Mouse (Mus musculus): ENCODE measurements around the gene Med19. TPM values are rescaled to one million over a fixed set of nuclear protein-coding genes. Genes with fewer than 3 reads are reported as not detected.
"Not testable (repeated sequence)": the region's sequence is repeated elsewhere in the genome, so short reads cannot be mapped to it uniquely, and the experiment has no call there.

The Med19 gene
- total RNA-seq, 4 experiments from 2014 or later = 11.5 to 13.4 (median 12.8) TPM

DNA sequence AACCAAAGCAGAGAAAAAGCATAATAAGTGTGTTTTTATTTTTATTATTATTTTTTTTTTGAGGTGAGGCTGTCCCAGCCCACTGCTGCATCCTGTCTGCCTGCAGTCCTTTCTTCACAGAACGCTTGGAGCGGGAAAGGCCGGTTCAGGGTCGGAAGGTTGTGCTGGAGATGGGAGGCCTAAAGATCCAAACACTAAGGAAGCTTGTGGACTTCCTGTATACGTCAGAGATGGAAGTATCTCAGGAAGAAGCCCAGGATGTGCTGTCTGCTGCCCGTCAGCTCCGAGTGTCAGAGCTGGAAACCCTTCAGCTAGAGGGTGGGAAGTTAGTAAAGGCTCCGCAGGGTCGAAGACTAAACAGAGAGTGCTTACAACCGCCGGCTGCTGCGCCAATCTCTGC lies 12.1 kb upstream of the Med19 start:
- DNase-seq (ENCODE audit: low spot score) = no peak

DNA sequence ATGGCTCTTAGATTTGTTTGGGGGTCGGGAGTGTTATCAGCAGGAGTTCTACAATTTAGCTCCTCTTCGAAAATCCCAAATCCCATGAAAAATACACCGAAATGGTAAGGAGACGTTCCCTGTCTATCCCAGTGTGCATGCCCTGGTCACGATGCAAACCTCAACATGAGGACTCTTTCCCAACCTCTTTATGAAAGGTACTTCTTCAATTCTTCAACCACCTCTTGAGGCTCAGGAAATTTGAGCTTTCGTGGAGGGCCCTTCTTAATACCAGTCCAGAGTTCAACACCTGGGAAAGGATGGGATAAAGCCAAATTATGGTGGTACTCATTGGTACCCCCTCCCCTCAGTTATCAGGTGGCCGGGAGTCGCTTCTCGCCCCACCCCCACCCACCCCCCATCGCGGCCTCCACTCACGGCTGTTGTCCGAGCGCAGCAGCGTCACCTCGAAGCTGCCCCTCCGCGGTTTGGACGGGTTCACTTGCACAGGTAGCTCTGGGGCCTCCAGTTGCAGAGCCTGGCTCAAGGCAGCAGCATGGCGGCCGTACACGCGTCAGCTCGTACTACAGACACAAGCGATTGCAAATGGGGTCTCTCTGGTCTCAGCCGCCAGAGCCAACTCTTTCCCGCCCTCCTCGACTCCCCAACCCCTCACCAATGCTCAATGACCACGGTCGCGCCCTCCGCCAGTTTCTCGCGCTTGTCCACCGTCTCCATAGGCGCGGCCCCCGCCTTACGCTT lies 8.2 kb upstream of the Med19 start:
- no peak for DNase-seq (ENCODE audit: low spot score)

DNA sequence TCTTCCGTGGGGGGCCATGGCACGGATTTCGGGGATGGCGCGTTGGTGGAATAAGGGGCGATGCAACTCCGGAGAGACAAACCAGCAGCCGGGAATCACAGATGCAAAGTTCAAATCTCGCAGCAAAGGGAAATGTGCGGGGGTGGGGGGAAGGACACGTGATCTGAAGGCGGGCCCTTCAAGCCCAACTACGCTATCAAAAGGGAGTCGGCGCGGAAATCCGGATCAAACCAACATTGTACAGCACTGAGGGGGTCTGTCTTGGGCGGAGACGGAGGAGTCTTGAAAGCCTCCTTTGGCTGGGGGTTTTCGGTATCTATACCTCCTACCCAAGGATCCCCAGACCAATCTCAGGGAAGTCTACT lies 7.7 kb upstream of the Med19 start, which contains the start of gene Selenoh:
TSS of gene Selenoh (minus strand) at position 202 of the 365 bp plus-strand sequence.
- peak; percentile 86 for DNase-seq (ENCODE audit: low spot score)

DNA sequence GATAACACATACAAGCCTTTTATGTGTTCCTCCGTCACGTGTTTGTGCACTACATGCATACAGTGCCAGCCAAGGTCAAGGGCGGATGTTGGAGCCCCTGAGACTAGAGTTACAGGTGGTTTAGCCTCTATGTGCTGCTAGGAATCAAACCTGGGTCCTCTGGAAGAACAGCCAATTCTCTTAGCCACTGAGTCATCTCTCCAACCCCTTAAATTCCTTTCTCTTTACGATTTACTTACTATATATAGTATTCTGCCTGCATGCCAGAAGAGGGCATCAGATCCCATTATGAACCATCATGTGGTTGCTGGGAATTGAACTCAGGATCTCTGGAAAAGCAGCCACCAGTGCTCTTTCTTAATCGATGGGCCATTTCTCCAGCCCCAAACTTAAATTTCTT lies 6.7 kb upstream of the Med19 start:
- not testable (repeated sequence) for DNase-seq (ENCODE audit: low spot score)

DNA sequence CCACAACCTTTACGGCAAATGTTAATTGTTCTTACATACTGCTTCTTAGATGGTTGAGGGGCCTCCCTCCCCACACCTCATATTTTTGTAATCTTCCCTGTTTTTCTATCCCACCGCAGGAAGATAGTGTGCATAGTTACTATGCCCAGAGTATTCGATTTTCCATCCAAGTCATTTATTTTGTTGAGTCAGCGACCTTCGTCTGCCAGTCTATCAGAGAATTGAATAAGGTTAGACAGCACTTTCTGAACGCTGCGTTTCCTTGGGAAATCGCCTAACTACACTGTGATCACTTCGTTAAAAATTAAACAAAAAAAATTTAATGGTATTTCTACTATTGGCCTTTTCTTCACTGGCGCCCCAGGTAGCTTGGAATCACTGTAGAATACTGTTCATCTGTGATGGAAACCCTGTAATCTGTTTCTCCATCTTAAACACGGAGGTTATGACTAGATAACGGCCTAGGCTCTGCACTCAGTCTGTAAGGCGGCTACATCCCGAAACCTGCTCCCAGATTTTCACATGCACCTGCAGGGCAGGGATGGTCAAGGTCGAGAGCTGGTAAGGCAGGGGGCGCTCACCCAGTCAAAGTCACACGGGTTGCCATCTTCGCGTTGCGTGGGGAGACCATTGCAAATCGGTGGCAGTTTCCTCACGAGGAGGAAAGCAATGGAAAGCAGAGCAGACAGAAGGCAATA lies 783 bp upstream of the Med19 start:
- no peak for DNase-seq (ENCODE audit: low spot score)

DNA sequence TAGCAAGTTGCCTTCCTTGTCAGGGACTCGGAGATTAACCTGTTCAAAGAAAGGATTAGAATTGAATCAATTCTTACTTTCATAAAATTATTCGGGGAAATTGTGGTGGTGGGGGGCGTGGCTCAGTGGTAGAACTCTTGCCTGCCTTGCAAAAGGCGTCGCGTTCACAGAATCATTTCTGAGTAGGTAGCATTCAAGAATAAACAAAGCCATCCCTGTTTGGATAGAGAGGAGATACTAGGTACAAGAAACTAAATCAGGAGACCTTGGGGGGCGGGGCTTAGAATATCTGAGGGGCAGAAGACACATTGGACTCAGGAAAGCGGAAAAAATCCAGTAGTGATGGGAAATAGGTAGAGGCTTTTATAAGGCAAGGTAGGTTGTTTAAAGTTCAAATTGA lies 814 bp downstream of the Med19 start, which contains the start of gene Tmx2:
TSS of gene Tmx2 (minus strand) at position 125 of the 400 bp plus-strand sequence.
- no peak for DNase-seq (ENCODE audit: low spot score)

DNA sequence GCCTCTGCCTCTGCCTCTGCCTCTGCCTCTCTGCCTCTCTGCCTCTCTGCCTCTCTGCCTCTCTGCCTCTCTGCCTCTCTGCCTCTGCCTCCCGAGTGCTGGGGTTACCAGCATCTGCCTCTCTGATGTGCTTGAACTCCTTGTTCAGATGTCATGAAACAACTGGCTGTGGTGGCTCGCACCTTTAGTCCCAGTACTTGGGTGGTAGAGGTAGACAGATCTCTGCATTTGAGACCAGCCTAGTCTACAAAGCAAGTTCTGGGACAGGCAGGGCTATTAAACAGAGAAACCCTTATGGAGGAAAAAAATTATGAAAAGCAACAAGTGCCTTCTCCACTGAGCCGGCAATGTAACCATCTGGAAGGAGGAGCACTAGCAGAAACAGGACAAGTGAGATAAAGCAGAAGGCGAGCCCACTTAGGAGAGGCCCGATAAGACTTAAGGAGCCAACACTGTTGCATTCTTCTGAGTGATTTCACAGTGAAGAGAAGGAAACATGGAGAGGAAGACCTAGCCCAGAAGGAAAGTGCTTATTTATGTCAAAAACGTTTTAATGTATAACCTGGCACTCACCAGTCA lies 4.5 kb downstream of the Med19 start:
- DNase-seq (ENCODE audit: low spot score) = no peak

DNA sequence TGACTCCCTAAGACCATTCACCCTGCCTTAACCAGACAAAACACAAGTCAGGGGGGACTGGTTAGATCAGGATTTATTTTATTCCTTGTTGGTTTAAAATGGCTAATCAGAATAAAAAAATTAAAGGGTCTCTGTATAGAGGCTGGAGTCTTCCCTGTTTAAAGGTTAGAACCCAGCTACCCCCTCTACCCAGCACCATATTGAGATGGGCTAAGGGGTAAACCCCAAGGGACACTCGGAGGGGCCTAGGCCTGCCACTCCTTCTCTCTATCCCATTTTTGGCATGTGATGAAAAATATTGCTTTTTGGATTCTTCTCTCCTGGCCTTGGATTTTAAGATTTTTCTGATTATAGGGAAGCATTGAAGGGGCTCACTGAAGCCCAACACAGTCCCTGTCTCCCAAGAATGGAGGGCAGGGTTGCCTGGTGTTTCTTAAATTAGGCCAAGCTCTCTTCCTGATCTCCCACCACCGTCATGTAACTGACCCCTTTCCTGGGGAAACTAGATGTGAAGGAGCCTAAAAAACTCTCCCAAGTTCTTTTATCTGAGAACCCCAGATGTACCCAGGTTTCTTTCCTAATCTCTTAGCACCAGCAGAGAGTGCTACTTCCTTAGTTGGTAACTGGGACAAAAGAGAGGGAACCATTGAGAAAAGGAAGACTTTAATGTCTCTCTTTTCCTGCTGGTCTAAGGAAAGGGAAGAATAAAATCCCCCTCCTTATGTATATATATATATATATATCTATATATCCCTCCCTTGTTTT lies 10.1 kb downstream of the Med19 start:
- DNase-seq (ENCODE audit: low spot score) = no peak

DNA sequence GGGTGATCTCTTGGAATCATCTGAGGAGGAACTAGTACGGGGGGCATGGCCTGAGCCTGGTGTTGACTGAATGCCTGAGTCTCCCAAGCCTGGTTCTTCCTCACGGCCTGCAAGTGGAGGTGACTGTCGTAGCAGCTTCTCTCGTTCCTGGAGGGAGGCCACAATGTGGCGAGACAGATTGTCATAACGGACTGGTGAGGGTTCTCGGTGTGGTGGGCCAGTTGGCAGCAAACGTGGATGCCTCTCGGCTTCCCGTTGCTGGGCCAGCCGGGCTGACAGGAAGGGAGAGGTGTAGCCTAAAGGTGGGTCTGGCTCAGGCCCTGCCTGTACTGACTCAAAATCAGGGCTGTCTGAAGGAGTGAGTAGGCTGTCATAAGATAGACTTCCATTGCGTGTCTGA lies 11.8 kb downstream of the Med19 start:
- no peak for DNase-seq (ENCODE audit: low spot score)

DNA sequence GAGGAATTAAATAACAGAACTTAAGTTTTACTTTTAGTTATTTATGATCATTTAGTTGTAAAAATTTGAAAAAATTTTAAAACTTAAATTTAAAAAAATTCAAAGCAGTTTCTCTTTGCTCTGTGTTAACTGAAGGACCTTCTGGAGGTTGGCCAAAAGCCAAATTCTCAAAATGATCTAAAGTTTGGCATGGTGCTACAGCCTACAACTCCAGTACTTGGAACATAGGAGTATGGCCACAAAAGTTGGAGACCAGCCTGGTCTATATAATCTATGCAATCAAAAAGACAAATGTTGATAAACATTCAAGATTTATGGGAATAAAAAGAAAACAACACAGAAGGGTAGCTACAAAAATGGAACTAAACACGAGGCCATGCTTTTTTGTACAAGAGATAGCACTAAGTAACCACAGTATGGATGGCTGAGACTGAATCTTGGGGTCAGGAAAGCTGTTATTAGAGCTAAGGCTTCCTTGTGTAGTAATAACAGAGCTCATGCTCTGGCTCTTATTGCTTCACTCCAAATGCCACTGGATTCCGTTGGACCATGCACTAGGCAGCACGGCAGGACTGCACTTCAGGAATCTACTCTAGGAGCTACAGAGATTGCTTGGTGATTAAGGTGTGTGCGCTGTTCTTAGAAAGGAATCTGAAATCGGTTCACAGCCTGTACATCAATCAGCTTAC lies 16.9 kb downstream of the Med19 start:
- DNase-seq (ENCODE audit: low spot score) = no peak

DNA sequence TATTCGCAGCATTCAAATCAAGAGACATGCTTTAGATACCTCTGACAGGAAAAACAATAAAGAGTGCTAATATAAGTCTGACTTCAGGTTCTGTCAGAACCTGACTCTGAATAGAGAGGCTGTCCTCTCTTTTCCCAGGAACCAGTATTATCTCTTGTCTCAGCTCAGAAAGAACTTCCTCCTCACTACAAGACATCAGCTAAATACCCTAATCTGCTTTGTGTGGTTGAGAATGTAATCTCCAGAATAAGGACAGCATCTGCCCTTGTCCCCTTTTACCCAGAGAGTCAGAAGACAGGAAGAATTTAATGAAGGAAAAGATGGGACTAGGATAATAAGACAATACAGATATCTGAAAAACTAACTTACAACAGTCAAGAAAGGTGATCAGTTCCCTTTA lies 25.3 kb downstream of the Med19 start:
- no peak for DNase-seq (ENCODE audit: low spot score)

DNA sequence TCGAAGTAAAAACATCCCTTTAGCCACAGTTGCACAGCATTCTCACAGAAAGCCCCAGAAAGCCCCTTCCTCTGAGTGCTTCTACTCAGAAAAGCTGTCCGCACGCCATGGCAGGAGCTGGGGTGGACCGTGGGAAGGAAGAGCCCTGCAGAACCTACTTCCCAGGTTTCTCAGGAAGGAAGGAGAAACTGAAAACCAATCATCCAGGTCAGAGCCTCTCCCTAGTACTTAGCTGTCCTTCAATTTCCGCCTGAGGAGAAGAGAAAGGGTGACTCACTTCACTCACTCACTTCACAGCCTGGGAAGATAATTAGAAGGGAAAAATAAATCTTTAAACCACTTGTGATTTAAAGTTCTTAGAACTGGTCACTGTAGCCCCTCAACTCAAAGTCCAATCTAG lies 26.1 kb downstream of the Med19 start:
- no peak for DNase-seq (ENCODE audit: low spot score)

DNA sequence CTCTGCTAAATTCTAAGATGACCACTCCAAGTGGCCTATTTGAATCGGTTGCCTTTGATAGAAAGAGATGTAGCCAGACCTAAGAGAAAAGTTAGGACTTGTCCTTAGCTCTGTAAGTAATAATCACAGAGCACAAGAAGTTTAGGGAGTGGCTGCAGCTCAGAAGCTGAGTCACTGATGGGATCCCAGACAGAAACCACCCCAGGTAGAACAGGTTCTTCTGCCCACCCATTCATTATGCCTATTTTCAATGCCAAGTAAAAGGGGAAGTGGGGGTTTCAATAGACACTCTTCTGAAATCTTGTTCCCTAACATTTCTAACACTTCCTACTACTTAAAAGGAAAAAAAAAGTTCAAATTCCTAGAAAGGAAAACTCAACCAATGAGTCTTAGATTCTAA lies 27.1 kb downstream of the Med19 start:
- no peak for DNase-seq (ENCODE audit: low spot score)

DNA sequence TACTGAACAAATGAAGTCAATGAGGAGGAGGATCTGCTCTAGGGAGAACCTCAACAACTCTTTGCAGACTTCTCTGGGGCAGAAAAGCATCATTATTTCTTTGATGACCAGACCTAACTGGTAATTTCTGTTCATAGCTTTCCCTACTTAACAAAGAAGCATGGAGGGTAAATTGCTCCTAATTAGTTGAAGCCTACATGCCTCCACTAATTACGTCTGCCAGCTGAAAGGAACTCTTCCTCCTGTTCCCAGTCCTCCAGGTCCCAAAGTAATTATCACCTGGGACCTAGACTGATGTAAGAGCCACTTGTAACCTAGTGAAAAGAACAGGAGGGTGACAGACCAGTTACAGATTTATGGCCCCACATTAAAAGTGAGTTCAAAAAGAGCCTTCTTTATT lies 29.3 kb downstream of the Med19 start:
- DNase-seq (ENCODE audit: low spot score) = no peak

DNA sequence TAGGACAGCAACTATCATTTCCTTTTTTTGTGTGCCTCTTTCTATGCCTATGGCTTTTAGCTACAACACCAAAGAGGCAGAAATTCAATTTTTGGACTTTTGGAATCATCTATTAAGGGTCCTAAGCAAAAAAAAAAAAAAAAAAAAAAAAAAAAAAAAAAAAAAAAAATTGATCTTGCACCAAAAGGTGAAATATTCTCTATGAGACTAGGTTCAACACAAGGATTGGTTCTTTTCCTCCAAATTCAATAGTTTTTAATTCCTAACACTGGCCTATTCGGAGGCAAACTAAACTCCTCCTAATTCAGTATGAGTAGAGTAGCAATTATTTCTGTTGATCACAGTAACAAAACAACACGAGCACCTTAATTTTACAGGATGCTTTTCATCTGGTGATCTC lies 33.7 kb downstream of the Med19 start:
- no peak for DNase-seq (ENCODE audit: low spot score)

DNA sequence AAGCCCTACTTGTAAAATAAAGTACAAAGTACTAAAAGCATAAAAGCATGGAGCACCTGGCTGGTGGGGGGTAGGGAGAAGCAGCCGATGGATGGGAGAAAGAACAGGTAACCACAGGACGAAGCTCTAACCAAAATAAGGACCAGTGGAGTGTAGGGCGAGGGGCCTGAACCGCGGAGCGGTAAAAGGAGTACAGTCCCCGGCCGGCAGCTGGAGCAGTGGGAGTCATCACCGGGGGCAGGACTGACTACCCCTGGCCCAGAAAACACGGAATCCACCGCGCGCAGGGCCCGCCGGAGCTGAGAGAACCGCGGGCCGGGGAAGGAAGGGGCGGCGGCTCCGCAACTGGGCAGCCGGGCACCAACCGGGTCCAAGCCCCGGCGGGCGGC lies 36.2 kb downstream of the Med19 start:
- peak; percentile 27 for DNase-seq (ENCODE audit: low spot score)

DNA sequence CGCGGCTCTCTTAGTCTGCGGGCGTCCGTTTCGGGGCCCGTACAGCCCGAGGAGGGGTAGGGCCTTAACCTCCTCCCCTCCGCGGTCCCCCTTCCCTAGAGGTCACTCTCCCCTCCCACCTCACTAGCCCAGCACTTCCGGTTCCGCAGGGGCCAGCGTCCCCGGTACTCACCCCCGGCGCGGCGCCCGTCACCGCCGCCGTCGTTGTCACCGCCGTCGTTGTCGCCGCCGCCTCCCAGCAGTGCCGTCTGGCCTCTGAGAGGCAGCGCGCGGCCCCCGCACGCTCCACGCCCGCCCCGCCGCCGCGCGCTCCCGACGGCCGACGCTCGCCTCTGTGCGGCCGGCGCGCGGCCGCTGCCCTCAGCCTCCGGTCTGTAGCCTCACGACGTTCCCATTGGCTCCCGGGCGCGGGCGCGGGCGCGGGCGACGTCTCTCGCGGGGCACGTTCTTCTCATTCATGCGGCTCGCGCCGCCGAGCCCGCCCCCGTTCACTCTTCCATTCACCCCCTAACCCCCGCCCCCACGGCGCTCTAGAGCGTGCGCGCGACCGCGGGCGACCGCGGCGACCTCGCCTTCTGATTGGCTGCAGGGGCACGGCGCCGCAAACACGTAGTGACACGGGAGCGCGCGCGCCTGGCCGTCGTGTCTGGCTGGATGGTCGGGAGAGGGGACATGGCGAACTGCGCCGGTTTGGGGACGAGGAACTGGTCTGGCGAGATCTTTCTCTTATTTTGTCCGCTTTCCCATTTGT lies 36.8 kb downstream of the Med19 start, which contains the start of gene Zdhhc5:
TSS of gene Zdhhc5 (minus strand) at position 370 of the 751 bp plus-strand sequence.
- DNase-seq (ENCODE audit: low spot score) = peak; percentile 96

DNA sequence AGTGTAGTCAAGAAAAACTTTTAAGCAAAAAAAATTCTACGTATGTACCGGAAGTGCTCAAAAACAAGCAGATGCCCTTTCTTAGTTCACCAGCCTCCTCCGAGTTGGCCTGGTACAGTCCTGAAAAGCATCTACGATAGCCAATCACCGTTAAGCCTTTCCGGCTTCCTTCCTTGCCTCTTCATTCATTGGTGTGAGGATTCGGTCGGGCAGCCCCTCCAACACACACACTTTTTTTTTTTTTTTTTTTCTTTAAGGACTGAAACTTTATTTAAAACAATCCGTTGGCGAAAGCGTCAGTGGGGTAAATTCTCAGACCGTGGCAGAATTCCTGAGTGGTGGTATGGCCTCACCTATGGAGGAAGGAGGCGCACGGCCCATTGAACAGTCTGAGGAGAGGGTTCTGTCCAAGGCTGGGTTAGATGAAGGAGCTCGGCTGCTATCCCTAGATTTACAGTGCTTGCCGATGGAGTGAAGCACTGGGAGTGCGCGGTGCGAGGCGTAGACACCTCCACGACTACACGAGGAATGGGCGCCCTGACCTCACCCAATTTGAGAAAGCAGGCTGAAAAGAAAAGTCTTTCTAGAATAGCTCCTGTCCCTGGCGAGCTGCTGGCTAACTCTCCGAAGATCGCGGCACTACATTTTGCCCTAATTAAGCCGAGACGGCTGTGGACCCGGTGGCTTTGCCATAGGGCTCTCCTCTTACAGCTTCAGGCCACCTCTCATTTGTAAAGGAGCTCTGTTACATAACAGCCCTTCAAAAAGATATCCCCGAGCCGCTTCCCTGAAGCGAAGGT lies 37.6 kb downstream of the Med19 start:
- peak; percentile 95 for DNase-seq (ENCODE audit: low spot score)

DNA sequence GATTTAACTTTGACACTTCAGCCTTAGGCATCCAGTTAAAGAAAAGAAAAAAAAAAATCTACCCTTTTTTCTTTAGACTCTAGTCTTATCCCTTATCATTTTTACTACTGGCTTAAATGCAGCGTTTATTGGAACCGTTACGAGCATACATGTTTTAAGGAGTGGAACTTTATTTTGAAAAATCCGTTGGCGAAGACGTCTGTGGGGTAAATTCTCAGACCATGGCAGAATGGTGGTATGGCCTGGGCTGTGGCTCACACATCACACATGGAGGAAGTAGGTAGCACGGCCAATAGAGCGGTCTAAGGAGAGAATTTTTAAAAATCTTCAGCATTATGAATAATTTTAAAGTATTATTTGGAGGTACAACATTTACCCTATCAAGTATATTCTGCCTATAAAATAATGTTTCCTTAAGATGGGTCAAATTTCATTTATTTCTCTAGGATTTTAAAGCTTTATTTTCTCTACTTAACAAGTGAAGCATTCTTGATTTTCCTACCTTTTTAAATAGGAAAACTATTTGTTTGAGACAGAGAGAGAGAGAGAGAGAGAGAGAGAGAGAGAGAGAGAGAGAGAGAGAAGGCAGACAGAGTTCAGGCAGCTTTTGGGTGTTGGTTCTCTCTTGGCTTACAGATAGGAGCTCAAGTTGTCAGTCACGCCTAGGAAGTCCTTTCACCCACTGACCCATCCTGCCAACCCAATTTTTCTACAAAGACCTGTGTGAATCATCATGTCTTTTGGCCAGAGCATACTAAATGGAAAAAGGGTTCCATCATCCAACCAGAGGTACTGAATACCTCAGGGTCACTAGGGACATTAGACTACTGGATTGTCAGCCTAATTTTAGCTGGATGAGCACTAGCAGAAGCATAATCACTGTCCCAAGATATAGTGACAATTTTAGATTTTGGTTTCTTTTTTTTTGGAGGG lies 38.5 kb downstream of the Med19 start:
- no peak for DNase-seq (ENCODE audit: low spot score)

Data from heart, adult 8-10 months (tissue).